Mouse (Mus musculus) megakaryocyte, embryonic 14.5 days (primary cell): ENCODE data around the gene Nlrc4.

ENCODE experiments used
- FLI1 ChIP-seq: IDR thresholded peaks from 2 replicates; pipeline ENCODE4 v1.6.1; 2012; ENCODE audit warnings: low read length, inconsistent platforms, mixed read lengths
- GATA1 ChIP-seq: IDR thresholded peaks from 3 replicates; pipeline ENCODE4 v1.6.1; 2012; ENCODE audit warnings: mixed read lengths, low read length, inconsistent platforms, borderline replicate concordance

DNA sequence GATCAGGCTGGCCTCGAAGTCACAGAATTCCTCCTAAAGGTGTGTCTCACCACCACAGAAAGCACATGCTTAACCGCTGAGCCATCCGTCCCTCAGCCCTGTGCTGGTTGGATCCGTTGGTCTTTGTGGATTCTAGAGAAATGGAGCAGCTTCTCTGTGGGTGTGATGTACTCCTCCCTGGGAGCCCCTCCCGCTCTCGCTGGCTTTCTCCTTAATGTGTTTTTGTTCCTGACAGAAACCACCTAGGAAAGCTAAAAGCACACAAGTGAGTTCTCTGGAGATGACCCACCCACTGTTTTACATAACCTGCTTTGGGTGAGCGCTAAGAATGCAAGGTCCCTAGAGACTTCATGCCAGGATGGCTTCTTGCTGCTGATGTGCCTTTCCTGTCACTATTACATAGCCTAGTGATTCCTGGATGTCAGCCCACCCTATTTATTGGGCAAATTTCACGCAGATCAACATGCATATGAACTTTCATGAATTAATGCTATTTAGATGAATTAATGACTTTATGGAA lies 42.0 kb downstream of the Nlrc4 start:
- no peak for TF ChIP-seq GATA1
- no peak for TF ChIP-seq FLI1
